Mouse (Mus musculus) megakaryocyte, embryonic 14.5 days (primary cell): ENCODE results near the gene Dhx9. TPM values are rescaled to one million over a fixed set of nuclear protein-coding genes. Genes with fewer than 3 reads are reported as not detected.

Experiments used
- H3K27me3 ChIP-seq: replicated peaks from 2 replicates; pipeline ENCODE3; 2012; ENCODE audit warnings: inconsistent platforms
- H3K36me3 ChIP-seq: replicated peaks from 2 replicates; pipeline ENCODE3; 2012; ENCODE audit warnings: low read length, inconsistent platforms, mixed read lengths
- H3K4me1 ChIP-seq: 2 replicates; pipeline ENCODE4 v1.6.1; 2012; ENCODE audit warnings: inconsistent platforms
- H3K4me3 ChIP-seq: replicated peaks from 2 replicates; pipeline ENCODE3; 2012; ENCODE audit warnings: moderate library complexity, mild to moderate bottlenecking, inconsistent platforms
- H3K9me3 ChIP-seq: 2 replicates; pipeline ENCODE4 v1.6.1; 2012; ENCODE audit warnings: inconsistent platforms
- FLI1 ChIP-seq: IDR thresholded peaks from 2 replicates; pipeline ENCODE4 v1.6.1; 2012; ENCODE audit warnings: low read length, inconsistent platforms, mixed read lengths
- GATA1 ChIP-seq: IDR thresholded peaks from 3 replicates; pipeline ENCODE4 v1.6.1; 2012; ENCODE audit warnings: mixed read lengths, low read length, inconsistent platforms, borderline replicate concordance
- polyA plus RNA-seq: library from polyadenylated mRNA; stranded (reverse); fragments of >175 nt; gene quantifications from 2 replicates; pipeline ENCODE4 v1.2.3, GENCODE M21; 2012; ENCODE audit warnings: low replicate concordance; ENCODE audit not compliant: insufficient read depth

Dhx9 gene
- polyA plus RNA-seq, 1 experiment = 13.1 TPM

GRCm38 (mm10) chr1:153485201-153485796 lies 2.2 kb downstream of the Dhx9 start:
- H3K9me3 ChIP-seq = no peaks in the 10 kb centered on the region
- peaks cover 42% of the 10 kb centered on the region for H3K4me1 ChIP-seq
- no peaks in the 10 kb centered on the region for H3K27me3 ChIP-seq
- TF ChIP-seq FLI1 = no peak
- no peak for TF ChIP-seq GATA1
- H3K4me3 ChIP-seq = peak overlapping the region; percentile 72
- H3K36me3 ChIP-seq = peaks cover 33% of the 10 kb centered on the region

- TF ChIP-seq FLI1 (no peak), GATA1 (no peak)
- Histone ChIP-seq H3K27me3 (no peaks in the 10 kb centered on the region), H3K4me1 (peaks cover 26% of the 10 kb centered on the region), H3K9me3 (no peaks in the 10 kb centered on the region), H3K4me3 (no peak overlapping the region), H3K36me3 (peaks cover 76% of the 10 kb centered on the region)
Measured at GRCm38 (mm10) chr1:153481025-153481412, 6.4 kb downstream of the Dhx9 start.

- H3K27me3 ChIP-seq = no peaks in the 10 kb centered on the region
- no peaks in the 10 kb centered on the region for H3K9me3 ChIP-seq
- peaks cover 25% of the 10 kb centered on the region for H3K4me1 ChIP-seq
- no peak overlapping the region for H3K4me3 ChIP-seq
- TF ChIP-seq GATA1 (no peak), FLI1 (no peak)
- H3K36me3 ChIP-seq = peaks cover 81% of the 10 kb centered on the region
Measured at GRCm38 (mm10) chr1:153480386-153481024, 7.0 kb downstream of the Dhx9 start.

GRCm38 (mm10) chr1:153479296-153479695 lies 8.2 kb downstream of the Dhx9 start:
- no peak overlapping the region for H3K4me3 ChIP-seq
- peaks cover 14% of the 10 kb centered on the region for H3K4me1 ChIP-seq
- TF ChIP-seq FLI1 (no peak), GATA1 (no peak)
- no peaks in the 10 kb centered on the region for H3K27me3 ChIP-seq
- no peaks in the 10 kb centered on the region for H3K9me3 ChIP-seq
- H3K36me3 ChIP-seq = peaks cover 93% of the 10 kb centered on the region

GRCm38 (mm10) chr1:153461796-153462195 lies 25.7 kb downstream of the Dhx9 start:
- Histone ChIP-seq H3K4me3 (no peak overlapping the region), H3K4me1 (no peaks in the 10 kb centered on the region), H3K9me3 (no peaks in the 10 kb centered on the region), H3K27me3 (no peaks in the 10 kb centered on the region), H3K36me3 (peaks cover 100% of the 10 kb centered on the region)
- TF ChIP-seq GATA1 = no peak
- no peak for TF ChIP-seq FLI1

GRCm38 (mm10) chr1:153456137-153456536 lies 31.3 kb downstream of the Dhx9 start:
- H3K36me3 ChIP-seq = peaks cover 91% of the 10 kb centered on the region
- no peaks in the 10 kb centered on the region for H3K27me3 ChIP-seq
- no peaks in the 10 kb centered on the region for H3K4me1 ChIP-seq
- H3K4me3 ChIP-seq = no peak overlapping the region
- no peaks in the 10 kb centered on the region for H3K9me3 ChIP-seq
- TF ChIP-seq GATA1 = no peak
- no peak for TF ChIP-seq FLI1

GRCm38 (mm10) chr1:153453146-153453642 lies 34.3 kb downstream of the Dhx9 start:
- H3K36me3 ChIP-seq = peaks cover 70% of the 10 kb centered on the region
- H3K4me3 ChIP-seq = no peak overlapping the region
- H3K27me3 ChIP-seq = no peaks in the 10 kb centered on the region
- H3K9me3 ChIP-seq = no peaks in the 10 kb centered on the region
- TF ChIP-seq GATA1 (no peak), FLI1 (no peak)
- H3K4me1 ChIP-seq = no peaks in the 10 kb centered on the region

- TF ChIP-seq FLI1 (no peak), GATA1 (no peak)
Measured at GRCm38 (mm10) chr1:153451237-153452154, 36.0 kb downstream of the Dhx9 start.

GRCm38 (mm10) chr1:153446120-153446831 lies 41.2 kb downstream of the Dhx9 start:
- H3K4me3 ChIP-seq = no peak overlapping the region
- H3K9me3 ChIP-seq = peaks cover 8% of the 10 kb centered on the region
- peaks cover 12% of the 10 kb centered on the region for H3K36me3 ChIP-seq
- no peak for TF ChIP-seq GATA1
- no peak for TF ChIP-seq FLI1
- 0 out of 2 replicates have a peak, but pooled peaks cover 2% of the 10 kb centered on the region for H3K4me1 ChIP-seq
- no peaks in the 10 kb centered on the region for H3K27me3 ChIP-seq

More at GRCm38 (mm10) chr1:153451237-153452154, 36.0 kb downstream of the Dhx9 start:
- Histone ChIP-seq H3K4me1 (no peaks in the 10 kb centered on the region), H3K27me3 (no peaks in the 10 kb centered on the region), H3K4me3 (no peak overlapping the region), H3K36me3 (peaks cover 56% of the 10 kb centered on the region), H3K9me3 (no peaks in the 10 kb centered on the region)

- H3K9me3 ChIP-seq = peaks cover 8% of the 10 kb centered on the region
- no peak overlapping the region for H3K4me3 ChIP-seq
- H3K27me3 ChIP-seq = no peaks in the 10 kb centered on the region
- peaks cover 13% of the 10 kb centered on the region for H3K4me1 ChIP-seq
- no peak for TF ChIP-seq GATA1
- no peak for TF ChIP-seq FLI1
- peaks cover 3% of the 10 kb centered on the region for H3K36me3 ChIP-seq
Measured at GRCm38 (mm10) chr1:153443632-153444031, 43.8 kb downstream of the Dhx9 start.
